ENCODE assay signal across 10 mouse cellular contexts in genomic region chr5:146712282-146712918, GRCm38 (mm10).
DNase-seq lines count a peak whose midpoint lies in the region; ATAC-seq lines count a peak whose summit lies in the region.
"Had no signal": no experiment of that assay in that cellular context is flagged by ENCODE, and none has a peak within 500 bp of the region (broad histone marks: within the 10 kb centered on the region; RNA-seq: fewer than 3 reads in every experiment).

No protein-coding gene starts in this region.

- no peaks in the 10 kb centered on the region for H3K27me3 ChIP-seq in heart, embryonic 14.5 days (ENCODE audit: control insufficient read depth, insufficient read depth, low read length)
- no peaks in the 10 kb centered on the region for H3K27me3 ChIP-seq in embryonic facial prominence, embryonic 15.5 days
- no peaks in the 10 kb centered on the region for H3K27me3 ChIP-seq in intestine, embryonic 16.5 days (replicated peaks; ENCODE audit: control insufficient read depth, insufficient read depth, low read length)
- no peaks in the 10 kb centered on the region for H3K27me3 ChIP-seq in neural tube, embryonic 15.5 days (replicated peaks)
- H3K27me3 ChIP-seq: lung, embryonic 15.5 days had no signal

- H3K36me3 ChIP-seq in heart, embryonic 14.5 days (ENCODE audit: control insufficient read depth, insufficient read depth, low read length): no peaks in the 10 kb centered on the region
- no peaks in the 10 kb centered on the region for H3K36me3 ChIP-seq in embryonic facial prominence, embryonic 15.5 days
- H3K36me3 ChIP-seq in intestine, embryonic 16.5 days (ENCODE audit: control insufficient read depth, insufficient read depth, low read length): no peaks in the 10 kb centered on the region
- H3K36me3 ChIP-seq in neural tube, embryonic 15.5 days: no peaks in the 10 kb centered on the region
- H3K36me3 ChIP-seq: lung, embryonic 15.5 days had no signal

- intact Hi-C loops in heart, postnatal 10 days (cut with DNase I): no loop called here

- H3K9me3 ChIP-seq in heart, embryonic 14.5 days (ENCODE audit: control insufficient read depth, low read length): no peaks in the 10 kb centered on the region
- no peaks in the 10 kb centered on the region for H3K9me3 ChIP-seq in embryonic facial prominence, embryonic 15.5 days (replicated peaks)
- H3K9me3 ChIP-seq in intestine, embryonic 16.5 days (ENCODE audit: control insufficient read depth, low read length): no peaks in the 10 kb centered on the region; the same call in 1 of the 2 replicates
- H3K9me3 ChIP-seq in neural tube, embryonic 15.5 days (replicated peaks): no peaks in the 10 kb centered on the region
- H3K9me3 ChIP-seq: lung, embryonic 15.5 days had no signal

- no peak overlapping the region for H3K4me2 ChIP-seq in heart, embryonic 14.5 days (ENCODE audit: low read length)
- 0 out of 2 replicates have a peak overlapping the region, but pooled peaks have one; percentile 0 for H3K4me2 ChIP-seq in embryonic facial prominence, embryonic 15.5 days (replicated peaks)
- no peak overlapping the region for H3K4me2 ChIP-seq in intestine, embryonic 16.5 days (ENCODE audit: low read depth, low read length)
- peak overlapping the region; percentile 37 for H3K4me2 ChIP-seq in neural tube, embryonic 15.5 days
- H3K4me2 ChIP-seq: lung, embryonic 15.5 days had no signal

- H3K4me3 ChIP-seq in heart, embryonic 14.5 days (ENCODE audit: control insufficient read depth in 1 of 2, insufficient read depth in 1 of 2, low read depth in 1 of 2, low read length in 2 of 2): no peak overlapping the region
- H3K4me3 ChIP-seq in embryonic facial prominence, embryonic 15.5 days (replicated peaks): no peak overlapping the region
- H3K4me3 ChIP-seq in intestine, embryonic 16.5 days (ENCODE audit: low read length): no peak overlapping the region
- no peak overlapping the region for H3K4me3 ChIP-seq in neural tube, embryonic 15.5 days (replicated peaks)
- H3K4me3 ChIP-seq: lung, embryonic 15.5 days had no signal

- no peak for DNase-seq in heart, adult 18-20 months
- DNase-seq in adrenal gland, adult 8-10 months: no peak
- DNase-seq in heart, postnatal 10 days: no peak
- DNase-seq: heart, adult 11 months had no signal

- H3K27ac ChIP-seq in heart, embryonic 14.5 days (replicated peaks in 1 of 2; ENCODE audit: control insufficient read depth in 1 of 2, insufficient read depth in 1 of 2, low read depth in 2 of 2, low read length in 2 of 2): no peak overlapping the region
- H3K27ac ChIP-seq in embryonic facial prominence, embryonic 15.5 days (replicated peaks): peak overlapping the region; percentile 65
- H3K27ac ChIP-seq in intestine, embryonic 16.5 days (ENCODE audit: low read length): 0 out of 2 replicates have a peak overlapping the region, but pooled peaks have one; percentile 43
- H3K27ac ChIP-seq in neural tube, embryonic 15.5 days (replicated peaks): peak overlapping the region; percentile 65
- H3K27ac ChIP-seq: lung, embryonic 15.5 days had no signal

- H3K9ac ChIP-seq in heart, embryonic 14.5 days (ENCODE audit: low read length): no peak overlapping the region
- no peak overlapping the region for H3K9ac ChIP-seq in embryonic facial prominence, embryonic 15.5 days
- no peak overlapping the region for H3K9ac ChIP-seq in intestine, embryonic 16.5 days (ENCODE audit: low read depth, low read length)
- 0 out of 2 replicates have a peak overlapping the region, but pooled peaks have one; percentile 32 for H3K9ac ChIP-seq in neural tube, embryonic 15.5 days (replicated peaks)
- H3K9ac ChIP-seq: lung, embryonic 15.5 days had no signal

- H3K4me1 ChIP-seq in heart, embryonic 14.5 days (ENCODE audit: control insufficient read depth in 2 of 2, insufficient read depth in 2 of 2, low read length in 2 of 2): no peaks in the 10 kb centered on the region
- no peaks in the 10 kb centered on the region; the same call in 1 of the 2 replicates for H3K4me1 ChIP-seq in embryonic facial prominence, embryonic 15.5 days
- no peaks in the 10 kb centered on the region for H3K4me1 ChIP-seq in intestine, embryonic 16.5 days (ENCODE audit: control insufficient read depth, insufficient read depth, low read length)
- H3K4me1 ChIP-seq in neural tube, embryonic 15.5 days: peaks cover 16% of the 10 kb centered on the region
- H3K4me1 ChIP-seq: lung, embryonic 15.5 days had no signal

- peak; percentile 58 for ATAC-seq in heart, embryonic 14.5 days (ENCODE audit: insufficient number of reproducible peaks, insufficient read depth, low FRiP score, low read depth)
- peak; percentile 55; the same call in 1 of the 2 replicates for ATAC-seq in embryonic facial prominence, embryonic 15.5 days (ENCODE audit: insufficient number of reproducible peaks, low FRiP score, low TSS enrichment, low read depth)
- peak; percentile 44; the same call in 1 of the 2 replicates for ATAC-seq in intestine, embryonic 16.5 days
- ATAC-seq in neural tube, embryonic 15.5 days (ENCODE audit: low FRiP score): peak; percentile 62
- ATAC-seq in erythroblast, adult 5-6 weeks (replicated peaks; ENCODE audit: low FRiP score, poor library complexity, severe bottlenecking): no peak

- WGBS in heart, embryonic 14.5 days: 82% methylated on average over 18 of the region's 18 CpGs
- 65% methylated on average over 18 of the region's 18 CpGs for WGBS in embryonic facial prominence, embryonic 15.5 days
- WGBS in intestine, embryonic 16.5 days: 73% methylated on average over 18 of the region's 18 CpGs
- WGBS in neural tube, embryonic 15.5 days: 19% methylated on average over 18 of the region's 18 CpGs

Comparison
In these comparisons a context has a peak if more than half of its experiments do, and no peak if none do; other contexts are left out.
1. H3K27ac ChIP-seq: peak in embryonic facial prominence, embryonic 15.5 days (single experiment), intestine, embryonic 16.5 days (single experiment) and neural tube, embryonic 15.5 days (single experiment); none in heart, embryonic 14.5 days (0 of 2).
2. H3K4me2 ChIP-seq: peak in embryonic facial prominence, embryonic 15.5 days (single experiment) and neural tube, embryonic 15.5 days (single experiment); none in heart, embryonic 14.5 days (single experiment) and intestine, embryonic 16.5 days (single experiment).